Mouse (Mus musculus): ENCODE measurements around the gene Cyfip2. TPM values are rescaled to one million over a fixed set of nuclear protein-coding genes. Genes with fewer than 3 reads are reported as not detected.
A peak's percentile ranks its signal among the peaks of the same experiment; 100 is the strongest.

The Cyfip2 gene
- total and polyA plus RNA-seq, 2 experiments, result 0.55 to 0.71 TPM

- H3K4me3 ChIP-seq (ENCODE audit: insufficient read depth, low read depth, low read length), result no peak overlapping the region
- no peaks in the 10 kb centered on the region for H3K27me3 ChIP-seq (ENCODE audit: control insufficient read depth, insufficient read depth, low read length)
- DNase-seq (ENCODE audit: extremely low read depth, low read depth, low spot score), result no peak
- no peaks in the 10 kb centered on the region for H3K4me1 ChIP-seq (ENCODE audit: control insufficient read depth, insufficient read depth, low read length)
- TF ChIP-seq CTCF (IDR thresholded peaks at IDR 0.05; ENCODE audit: low read depth, low read length) (no peak), POLR2A (IDR thresholded peaks at IDR 0.05; ENCODE audit: extremely low read depth, insufficient read depth, low read length) (no peak)
- 71% methylated on average over 3 of the region's 3 CpGs for WGBS
- H3K79me2 ChIP-seq (ENCODE audit: control insufficient read depth, insufficient read depth, low read length), result no peaks in the 10 kb centered on the region
- no peak overlapping the region for H3K27ac ChIP-seq (replicated peaks; ENCODE audit: insufficient read depth, low read depth, low read length)
- H3K9ac ChIP-seq (ENCODE audit: low read depth, low read length), result no peak overlapping the region
- H3K36me3 ChIP-seq (ENCODE audit: control insufficient read depth, insufficient read depth, low read length), result no peaks in the 10 kb centered on the region
These were observed 48.1 kb downstream of the Cyfip2 start for GRCm38 (mm10) chr11:46264584-46264983.

- Histone ChIP-seq H3K4me3 (ENCODE audit: insufficient read depth, low read depth, low read length) (no peak overlapping the region), H3K27ac (replicated peaks; ENCODE audit: insufficient read depth, low read depth, low read length) (no peak overlapping the region), H3K36me3 (ENCODE audit: control insufficient read depth, insufficient read depth, low read length) (no peaks in the 10 kb centered on the region), H3K79me2 (ENCODE audit: control insufficient read depth, insufficient read depth, low read length) (no peaks in the 10 kb centered on the region), H3K4me1 (ENCODE audit: control insufficient read depth, insufficient read depth, low read length) (no peaks in the 10 kb centered on the region), H3K9ac (ENCODE audit: low read depth, low read length) (no peak overlapping the region), H3K27me3 (ENCODE audit: control insufficient read depth, insufficient read depth, low read length) (no peaks in the 10 kb centered on the region)
- no peak for DNase-seq (ENCODE audit: extremely low read depth, low read depth, low spot score)
- TF ChIP-seq CTCF (IDR thresholded peaks at IDR 0.05; ENCODE audit: low read depth, low read length), result no peak
- TF ChIP-seq POLR2A (IDR thresholded peaks at IDR 0.05; ENCODE audit: extremely low read depth, insufficient read depth, low read length), result no peak
- 89% methylated on average over 11 of the region's 11 CpGs for WGBS
These were observed 49.4 kb downstream of the Cyfip2 start for GRCm38 (mm10) chr11:46263291-46263690.

- no peaks in the 10 kb centered on the region for H3K36me3 ChIP-seq (ENCODE audit: control insufficient read depth, insufficient read depth, low read length)
- 80% methylated on average over 3 of the region's 3 CpGs for WGBS
- TF ChIP-seq CTCF (IDR thresholded peaks at IDR 0.05; ENCODE audit: low read depth, low read length) (no peak), POLR2A (IDR thresholded peaks at IDR 0.05; ENCODE audit: extremely low read depth, insufficient read depth, low read length) (no peak)
- no peak overlapping the region for H3K9ac ChIP-seq (ENCODE audit: low read depth, low read length)
- H3K27ac ChIP-seq (replicated peaks; ENCODE audit: insufficient read depth, low read depth, low read length), result no peak overlapping the region
- H3K79me2 ChIP-seq (ENCODE audit: control insufficient read depth, insufficient read depth, low read length), result no peaks in the 10 kb centered on the region
- no peak for DNase-seq (ENCODE audit: extremely low read depth, low read depth, low spot score)
- H3K4me3 ChIP-seq (ENCODE audit: insufficient read depth, low read depth, low read length), result no peak overlapping the region
- no peaks in the 10 kb centered on the region for H3K27me3 ChIP-seq (ENCODE audit: control insufficient read depth, insufficient read depth, low read length)
- no peaks in the 10 kb centered on the region for H3K4me1 ChIP-seq (ENCODE audit: control insufficient read depth, insufficient read depth, low read length)
These were observed 49.8 kb downstream of the Cyfip2 start for GRCm38 (mm10) chr11:46262854-46263253.

GRCm38 (mm10) chr11:46258749-46259148 is 53.9 kb downstream of the Cyfip2 start:
- no peak overlapping the region for H3K27ac ChIP-seq (replicated peaks; ENCODE audit: insufficient read depth, low read depth, low read length)
- H3K4me1 ChIP-seq (ENCODE audit: control insufficient read depth, insufficient read depth, low read length), result no peaks in the 10 kb centered on the region
- H3K36me3 ChIP-seq (ENCODE audit: control insufficient read depth, insufficient read depth, low read length), result no peaks in the 10 kb centered on the region
- H3K79me2 ChIP-seq (ENCODE audit: control insufficient read depth, insufficient read depth, low read length), result no peaks in the 10 kb centered on the region
- DNase-seq (ENCODE audit: extremely low read depth, low read depth, low spot score), result no peak
- H3K27me3 ChIP-seq (ENCODE audit: control insufficient read depth, insufficient read depth, low read length), result no peaks in the 10 kb centered on the region
- H3K4me3 ChIP-seq (ENCODE audit: insufficient read depth, low read depth, low read length), result no peak overlapping the region
- TF ChIP-seq POLR2A (IDR thresholded peaks at IDR 0.05; ENCODE audit: extremely low read depth, insufficient read depth, low read length) (no peak), CTCF (IDR thresholded peaks at IDR 0.05; ENCODE audit: low read depth, low read length) (no peak)
- WGBS, result 96% methylated on average over 8 of the region's 8 CpGs
- H3K9ac ChIP-seq (ENCODE audit: low read depth, low read length), result no peak overlapping the region

- Histone ChIP-seq H3K79me2 (ENCODE audit: control insufficient read depth, insufficient read depth, low read length) (no peaks in the 10 kb centered on the region), H3K4me3 (ENCODE audit: insufficient read depth, low read depth, low read length) (no peak overlapping the region), H3K9ac (ENCODE audit: low read depth, low read length) (no peak overlapping the region), H3K36me3 (ENCODE audit: control insufficient read depth, insufficient read depth, low read length) (no peaks in the 10 kb centered on the region), H3K4me1 (ENCODE audit: control insufficient read depth, insufficient read depth, low read length) (no peaks in the 10 kb centered on the region), H3K27ac (replicated peaks; ENCODE audit: insufficient read depth, low read depth, low read length) (no peak overlapping the region), H3K27me3 (ENCODE audit: control insufficient read depth, insufficient read depth, low read length) (no peaks in the 10 kb centered on the region)
- no peak for DNase-seq (ENCODE audit: extremely low read depth, low read depth, low spot score)
- WGBS, result 77% methylated on average over 4 of the region's 4 CpGs
- TF ChIP-seq CTCF (IDR thresholded peaks at IDR 0.05; ENCODE audit: low read depth, low read length) (peak; percentile 50; the same call in 1 of the 2 replicates), POLR2A (IDR thresholded peaks at IDR 0.05; ENCODE audit: extremely low read depth, insufficient read depth, low read length) (no peak)
These were observed 54.5 kb downstream of the Cyfip2 start for GRCm38 (mm10) chr11:46258207-46258606.

GRCm38 (mm10) chr11:46255291-46255690 is 57.4 kb downstream of the Cyfip2 start:
- Histone ChIP-seq H3K9ac (ENCODE audit: low read depth, low read length) (no peak overlapping the region), H3K79me2 (ENCODE audit: control insufficient read depth, insufficient read depth, low read length) (no peaks in the 10 kb centered on the region), H3K4me3 (ENCODE audit: insufficient read depth, low read depth, low read length) (no peak overlapping the region), H3K27ac (replicated peaks; ENCODE audit: insufficient read depth, low read depth, low read length) (no peak overlapping the region), H3K27me3 (ENCODE audit: control insufficient read depth, insufficient read depth, low read length) (no peaks in the 10 kb centered on the region), H3K4me1 (ENCODE audit: control insufficient read depth, insufficient read depth, low read length) (no peaks in the 10 kb centered on the region), H3K36me3 (ENCODE audit: control insufficient read depth, insufficient read depth, low read length) (no peaks in the 10 kb centered on the region)
- TF ChIP-seq CTCF (IDR thresholded peaks at IDR 0.05; ENCODE audit: low read depth, low read length) (no peak), POLR2A (IDR thresholded peaks at IDR 0.05; ENCODE audit: extremely low read depth, insufficient read depth, low read length) (no peak)
- no peak for DNase-seq (ENCODE audit: extremely low read depth, low read depth, low spot score)
- 86% methylated on average over 2 of the region's 2 CpGs for WGBS

Measured in liver, adult 2 months (tissue).